ENCODE assay signal across 28 mouse cellular contexts in genomic region chr11:24300351-24300750, GRCm38 (mm10).
DNase-seq lines count a peak whose midpoint lies in the region; ATAC-seq lines count a peak whose summit lies in the region.
"Had no signal": no experiment of that assay in that cellular context is flagged by ENCODE, and none has a peak within 500 bp of the region (broad histone marks: within the 10 kb centered on the region; RNA-seq: fewer than 3 reads in every experiment).

No protein-coding gene starts in this region.

- H3K9me3 ChIP-seq in forebrain, embryonic 10.5 days: no peaks in the 10 kb centered on the region
- H3K9me3 ChIP-seq in forebrain, embryonic 15.5 days: no peaks in the 10 kb centered on the region
- H3K9me3 ChIP-seq in hindbrain, embryonic 10.5 days: no peaks in the 10 kb centered on the region
- no peaks in the 10 kb centered on the region for H3K9me3 ChIP-seq in hindbrain, embryonic 14.5 days (ENCODE audit: control insufficient read depth, low read length)
- H3K9me3 ChIP-seq in limb, embryonic 10.5 days (replicated peaks): no peaks in the 10 kb centered on the region
- H3K9me3 ChIP-seq in limb, embryonic 13.5 days: no peaks in the 10 kb centered on the region
- H3K9me3 ChIP-seq: embryonic facial prominence, embryonic 13.5 days; embryonic facial prominence, embryonic 15.5 days; forebrain, embryonic 13.5 days; G1E had no signal

- H3K27ac ChIP-seq in forebrain, embryonic 10.5 days: peak overlapping the region; percentile 7; the same call in 1 of the 2 replicates
- no peak overlapping the region for H3K27ac ChIP-seq in forebrain, embryonic 15.5 days (replicated peaks)
- H3K27ac ChIP-seq in hindbrain, embryonic 10.5 days: 0 out of 2 replicates have a peak overlapping the region, but pooled peaks have one; percentile 30
- no peak overlapping the region for H3K27ac ChIP-seq in hindbrain, embryonic 14.5 days
- H3K27ac ChIP-seq in limb, embryonic 10.5 days: 0 out of 2 replicates have a peak overlapping the region, but pooled peaks have one; percentile 10
- H3K27ac ChIP-seq in limb, embryonic 13.5 days: 0 out of 2 replicates have a peak overlapping the region, but pooled peaks have one; percentile 23
- H3K27ac ChIP-seq: embryonic facial prominence, embryonic 13.5 days; embryonic facial prominence, embryonic 15.5 days; forebrain, embryonic 13.5 days had no signal

- DNase-seq in forebrain, embryonic 10.5 days (ENCODE audit: extremely low spot score, low spot score): no peak
- no peak for DNase-seq in hindbrain, embryonic 10.5 days (ENCODE audit: low spot score)
- no peak for DNase-seq in hindbrain, embryonic 14.5 days (ENCODE audit: low spot score)
- no peak for DNase-seq in limb, embryonic 10.5 days (ENCODE audit: low spot score)
- DNase-seq: adrenal gland, adult 8-10 months; adrenal gland, postnatal 14 days; adrenal gland, postnatal 36 days; B cell, adult 2 months; cerebellum, adult 11 months; cerebellum, adult 18-20 months; cerebellum, adult 8-10 months; cerebellum, adult 9-11 months; cerebellum, postnatal 14 days; cerebellum, postnatal 36 days; embryo, embryonic 11 days had no signal

- no peak for ATAC-seq in forebrain, embryonic 15.5 days (replicated peaks)
- ATAC-seq in hindbrain, embryonic 14.5 days (ENCODE audit: low FRiP score): no peak
- ATAC-seq in limb, embryonic 13.5 days (ENCODE audit: low FRiP score, low read depth): no peak
- ATAC-seq in megakaryocyte progenitor cell, adult 5-6 weeks (replicated peaks; ENCODE audit: poor library complexity): no peak
- ATAC-seq: activated CD4-positive, CD25-positive, alpha-beta regulatory T cell, adult 4 months; CD4-positive, CD25-positive, alpha-beta regulatory T cell, adult 4 months; forebrain, embryonic 13.5 days; forebrain, embryonic 16.5 days; Patski had no signal

- no peak overlapping the region for H3K4me2 ChIP-seq in forebrain, embryonic 15.5 days (replicated peaks)
- no peak overlapping the region for H3K4me2 ChIP-seq in hindbrain, embryonic 14.5 days (replicated peaks)
- H3K4me2 ChIP-seq in limb, embryonic 13.5 days (replicated peaks): no peak overlapping the region
- H3K4me2 ChIP-seq: embryonic facial prominence, embryonic 13.5 days; embryonic facial prominence, embryonic 15.5 days; forebrain, embryonic 13.5 days had no signal

- H3K9ac ChIP-seq in forebrain, embryonic 15.5 days (replicated peaks): no peak overlapping the region
- H3K9ac ChIP-seq in hindbrain, embryonic 14.5 days: no peak overlapping the region
- H3K9ac ChIP-seq in limb, embryonic 13.5 days: no peak overlapping the region
- H3K9ac ChIP-seq: embryonic facial prominence, embryonic 13.5 days; embryonic facial prominence, embryonic 15.5 days; forebrain, embryonic 13.5 days had no signal

- peaks cover 44% of the 10 kb centered on the region for H3K27me3 ChIP-seq in forebrain, embryonic 10.5 days (ENCODE audit: poor library complexity, severe bottlenecking)
- no peaks in the 10 kb centered on the region for H3K27me3 ChIP-seq in forebrain, embryonic 15.5 days
- H3K27me3 ChIP-seq in hindbrain, embryonic 10.5 days (ENCODE audit: insufficient read depth, poor library complexity, severe bottlenecking): peaks cover 19% of the 10 kb centered on the region; the same call in 1 of the 2 replicates
- no peaks in the 10 kb centered on the region for H3K27me3 ChIP-seq in hindbrain, embryonic 14.5 days (ENCODE audit: control insufficient read depth, insufficient read depth, low read length)
- H3K27me3 ChIP-seq in limb, embryonic 10.5 days (ENCODE audit: low read depth, poor library complexity, severe bottlenecking): no peaks in the 10 kb centered on the region; the same call in 1 of the 2 replicates
- H3K27me3 ChIP-seq in limb, embryonic 13.5 days: no peaks in the 10 kb centered on the region
- H3K27me3 ChIP-seq: CH12.LX; embryonic facial prominence, embryonic 13.5 days; embryonic facial prominence, embryonic 15.5 days; forebrain, embryonic 13.5 days had no signal

- H3K4me1 ChIP-seq in forebrain, embryonic 10.5 days: peaks cover 36% of the 10 kb centered on the region
- H3K4me1 ChIP-seq in forebrain, embryonic 15.5 days: peaks cover 25% of the 10 kb centered on the region
- H3K4me1 ChIP-seq in hindbrain, embryonic 10.5 days (replicated peaks): peaks cover 35% of the 10 kb centered on the region
- H3K4me1 ChIP-seq in hindbrain, embryonic 14.5 days (replicated peaks; ENCODE audit: control insufficient read depth, insufficient read depth, low read length): peaks cover 3% of the 10 kb centered on the region; the same call in 1 of the 2 replicates
- peaks cover 38% of the 10 kb centered on the region for H3K4me1 ChIP-seq in limb, embryonic 10.5 days
- peaks cover 54% of the 10 kb centered on the region for H3K4me1 ChIP-seq in limb, embryonic 13.5 days

- no peak overlapping the region for H3K4me3 ChIP-seq in forebrain, embryonic 10.5 days
- no peak overlapping the region for H3K4me3 ChIP-seq in forebrain, embryonic 15.5 days
- no peak overlapping the region for H3K4me3 ChIP-seq in hindbrain, embryonic 10.5 days
- H3K4me3 ChIP-seq in hindbrain, embryonic 14.5 days (replicated peaks; ENCODE audit: low read length): no peak overlapping the region
- H3K4me3 ChIP-seq in limb, embryonic 10.5 days: no peak overlapping the region
- no peak overlapping the region for H3K4me3 ChIP-seq in limb, embryonic 13.5 days
- H3K4me3 ChIP-seq: embryonic facial prominence, embryonic 13.5 days; embryonic facial prominence, embryonic 15.5 days; erythroblast, embryonic 14.5 days; forebrain, embryonic 13.5 days had no signal

- WGBS in forebrain, embryonic 10.5 days: 89% methylated on average over 4 of the region's 4 CpGs
- 78% methylated on average over 4 of the region's 4 CpGs for WGBS in forebrain, embryonic 15.5 days
- 86% methylated on average over 4 of the region's 4 CpGs for whole genome bisulfite sequencing in hindbrain, embryonic 10.5 days
- 92% methylated on average over 4 of the region's 4 CpGs for WGBS in hindbrain, embryonic 14.5 days
- 88% methylated on average over 4 of the region's 4 CpGs for WGBS in limb, embryonic 10.5 days
- 75% methylated on average over 4 of the region's 4 CpGs for WGBS in limb, embryonic 13.5 days

- H3K36me3 ChIP-seq in forebrain, embryonic 10.5 days (replicated peaks): no peaks in the 10 kb centered on the region
- no peaks in the 10 kb centered on the region for H3K36me3 ChIP-seq in forebrain, embryonic 15.5 days
- H3K36me3 ChIP-seq in hindbrain, embryonic 10.5 days: no peaks in the 10 kb centered on the region
- no peaks in the 10 kb centered on the region for H3K36me3 ChIP-seq in hindbrain, embryonic 14.5 days (replicated peaks; ENCODE audit: control insufficient read depth, insufficient read depth)
- no peaks in the 10 kb centered on the region for H3K36me3 ChIP-seq in limb, embryonic 10.5 days
- H3K36me3 ChIP-seq in limb, embryonic 13.5 days: no peaks in the 10 kb centered on the region
- H3K36me3 ChIP-seq: embryonic facial prominence, embryonic 13.5 days; embryonic facial prominence, embryonic 15.5 days; G1E had no signal

Comparison
In these comparisons a context has a peak if more than half of its experiments do, and no peak if none do; other contexts are left out.
1. H3K27ac ChIP-seq: peak in forebrain, embryonic 10.5 days (single experiment), hindbrain, embryonic 10.5 days (single experiment), limb, embryonic 10.5 days (single experiment) and limb, embryonic 13.5 days (single experiment); none in forebrain, embryonic 15.5 days (single experiment) and hindbrain, embryonic 14.5 days (single experiment).